Mouse (Mus musculus) limb, embryonic 14.5 days (tissue): ENCODE data around the gene Naaladl2. TPM values are rescaled to one million over a fixed set of nuclear protein-coding genes. Genes with fewer than 3 reads are reported as not detected.

Experiments
- ATAC-seq: fragments of 200-750 bp; cut with Nextera tagmentation; 2 replicates; pipeline ENCODE4 v1.8.0; 2017; ENCODE audit warnings: low read depth, moderate number of reproducible peaks, moderate TSS enrichment; ENCODE audit not compliant: low FRiP score
- DNase-seq: peaks from one replicate; pipeline ENCODE4 v3.0.0-alpha.2; 2015; ENCODE audit warnings: low spot score
- H3K27ac ChIP-seq: fragments of 300-500 bp; sonication (generic); replicated peaks from 2 replicates; pipeline ENCODE4 v1.5.1; 2014; ENCODE audit warnings: low read depth, mild to moderate bottlenecking, low read length, moderate library complexity, mixed read lengths
- H3K27me3 ChIP-seq: fragments of 300-500 bp; sonication (generic); 2 replicates; pipeline ENCODE4 v1.6.1; 2014; ENCODE audit warnings: low read length, mixed read lengths; ENCODE audit not compliant: control insufficient read depth, insufficient read depth
- H3K36me3 ChIP-seq: fragments of 300-500 bp; sonication (generic); 2 replicates; pipeline ENCODE4 v1.6.1; 2014; ENCODE audit warnings: mild to moderate bottlenecking, low read length, moderate library complexity, mixed read lengths; ENCODE audit not compliant: control insufficient read depth, insufficient read depth
- H3K4me1 ChIP-seq: fragments of 300-500 bp; sonication (generic); 2 replicates; pipeline ENCODE4 v1.6.1; 2014; ENCODE audit warnings: antibody characterized with exemption, low read length, mixed read lengths; ENCODE audit not compliant: control insufficient read depth, insufficient read depth
- H3K4me2 ChIP-seq: fragments of 300-500 bp; sonication (generic); replicated peaks from 2 replicates; pipeline ENCODE4 v1.6.1; 2014; ENCODE audit warnings: low read depth, mild to moderate bottlenecking, low read length, moderate library complexity; ENCODE audit not compliant: severe bottlenecking
- H3K4me3 ChIP-seq: fragments of 300-500 bp; sonication (generic); replicated peaks from 2 replicates; pipeline ENCODE4 v1.5.1; 2014; ENCODE audit warnings: low read length
- H3K9ac ChIP-seq: fragments of 300-500 bp; sonication (generic); 2 replicates; pipeline ENCODE4 v1.6.1; 2014; ENCODE audit warnings: mild to moderate bottlenecking, low read depth, low read length, moderate library complexity; ENCODE audit not compliant: severe bottlenecking
- H3K9me3 ChIP-seq: fragments of 300-500 bp; sonication (generic); 2 replicates; pipeline ENCODE4 v1.6.1; 2016; ENCODE audit warnings: low read length; ENCODE audit not compliant: control insufficient read depth
- POLR2A ChIP-seq: fragments of 200-500 bp; IDR thresholded peaks from 2 replicates; pipeline ENCODE4 v1.8.0; 2012; ENCODE audit warnings: inconsistent platforms, mild to moderate bottlenecking, moderate library complexity, borderline replicate concordance; ENCODE audit not compliant: insufficient read depth, insufficient read length; ENCODE audit errors: extremely low read depth
- WGBS: fragments of 180-500 bp; shearing (Covaris S2); extraction: QIAGEN DNeasy Blood & Tissue Kit; methylation state at CpG from one replicate; pipeline ENCODE4 v1.1.7; 2014; 5-methylcytosine and 5-hydroxymethylcytosine counted together
- polyA plus RNA-seq, 2 experiments: library from polyadenylated mRNA; depleted of rRNA in 1 of 2; stranded (reverse) in 1 of 2; unstranded in 1 of 2; fragments of >200 nt; fragmentation: Nextera tagmentation in 1 of 2; extraction: Ambion mirVana in 1 of 2; gene quantifications; 2 replicates each; pipeline versions ENCODE4 v1.2.1 to v1.2.3; 2012 to 2014

Naaladl2 gene
- polyA plus RNA-seq, 2 experiments = 0.89 to 2.3 TPM

DNA sequence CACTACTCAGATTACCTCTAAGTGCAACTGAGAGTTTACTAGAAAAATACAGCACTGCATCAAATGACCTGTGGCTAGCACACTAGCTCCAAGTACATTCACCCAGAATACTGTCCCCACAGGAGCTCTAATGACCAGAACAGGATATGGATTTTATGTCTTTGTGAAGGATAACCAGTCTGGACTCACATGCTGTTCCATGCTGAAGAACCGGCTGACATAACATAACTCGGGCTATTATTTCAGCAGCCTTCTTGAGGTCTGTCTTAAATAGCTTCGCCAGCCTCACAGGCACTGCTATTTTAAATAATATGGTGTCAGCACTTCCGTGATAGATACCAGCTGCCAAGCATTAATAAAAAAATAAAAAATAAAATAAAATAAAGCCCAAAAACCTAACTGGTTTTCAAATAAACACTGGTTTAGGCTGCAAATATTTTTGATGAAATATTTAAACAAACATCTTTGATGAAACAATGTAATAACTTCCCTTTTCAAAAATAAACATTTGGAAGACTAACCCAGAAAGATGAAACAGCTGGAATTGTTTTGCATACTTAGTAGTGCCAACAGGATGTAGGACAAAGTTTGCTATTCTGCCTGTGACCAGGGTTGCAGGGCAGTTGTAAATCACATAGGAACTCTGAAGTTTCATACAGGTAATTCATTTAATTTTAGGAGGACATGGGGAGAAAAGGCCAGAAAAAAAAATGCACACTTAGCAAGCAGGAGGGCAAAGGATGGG is 1073.5 kb downstream of the Naaladl2 start:
- no peak overlapping the region for H3K4me3 ChIP-seq
- no peaks in the 10 kb centered on the region for H3K4me1 ChIP-seq
- ATAC-seq (0 out of 2 replicates have a peak, but pooled peaks have one; percentile 44), DNase-seq (peak; percentile 6)
- TF ChIP-seq POLR2A = no peak
- no peaks in the 10 kb centered on the region for H3K9me3 ChIP-seq
- H3K27ac ChIP-seq = no peak overlapping the region
- H3K27me3 ChIP-seq = no peaks in the 10 kb centered on the region
- H3K4me2 ChIP-seq = no peak overlapping the region
- no peaks in the 10 kb centered on the region for H3K36me3 ChIP-seq
- 22% methylated on average over 4 of the region's 4 CpGs for whole genome bisulfite sequencing
- no peak overlapping the region for H3K9ac ChIP-seq

DNA sequence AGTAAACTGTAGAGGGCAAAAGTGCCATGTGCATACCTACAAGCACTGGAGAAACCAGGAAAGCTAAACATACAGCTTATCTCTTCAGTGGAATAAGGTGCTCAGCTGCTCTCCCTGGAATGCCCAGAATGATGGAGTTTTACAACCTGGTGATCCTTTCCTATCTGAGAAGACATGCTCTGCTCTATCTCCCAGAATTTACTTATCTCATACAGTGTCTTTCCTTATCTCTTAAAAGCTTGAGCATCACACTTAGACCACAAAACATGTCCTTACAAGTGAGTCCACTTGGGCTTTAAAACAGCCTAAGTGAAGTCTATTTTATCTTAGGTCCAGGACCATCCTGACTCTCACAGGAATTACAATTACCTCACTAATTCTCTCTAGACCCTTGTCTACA is 1095.8 kb downstream of the Naaladl2 start:
- DNase-seq = no peak
- Histone ChIP-seq H3K4me3 (no peak overlapping the region), H3K9ac (no peak overlapping the region), H3K27me3 (no peaks in the 10 kb centered on the region), H3K36me3 (no peaks in the 10 kb centered on the region), H3K4me2 (no peak overlapping the region), H3K27ac (no peak overlapping the region), H3K9me3 (no peaks in the 10 kb centered on the region), H3K4me1 (no peaks in the 10 kb centered on the region)
- ATAC-seq = no peak
- TF ChIP-seq POLR2A = no peak

DNA sequence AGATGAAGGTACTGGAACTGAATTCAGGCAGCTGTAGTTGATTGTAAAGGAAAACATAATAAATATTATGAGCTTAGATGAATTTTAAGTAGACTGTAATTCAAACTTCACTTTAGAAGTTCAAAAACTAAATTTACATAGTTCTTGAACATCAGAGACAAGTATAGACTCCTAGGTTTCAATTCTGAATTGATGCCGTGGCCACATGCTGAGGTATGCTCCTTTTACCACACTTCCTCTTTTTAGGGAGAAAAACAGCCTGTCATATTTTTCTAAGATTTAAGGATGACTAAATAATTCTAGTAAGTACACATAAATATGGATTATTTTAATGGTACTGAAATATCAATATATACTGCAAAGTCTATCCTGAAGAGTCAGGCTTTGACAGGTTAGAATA is 1142.3 kb downstream of the Naaladl2 start:
- ATAC-seq (no peak), DNase-seq (no peak)
- Histone ChIP-seq H3K4me1 (no peaks in the 10 kb centered on the region), H3K27ac (no peak overlapping the region), H3K36me3 (no peaks in the 10 kb centered on the region), H3K4me2 (no peak overlapping the region), H3K4me3 (no peak overlapping the region), H3K9me3 (no peaks in the 10 kb centered on the region), H3K27me3 (no peaks in the 10 kb centered on the region), H3K9ac (no peak overlapping the region)
- WGBS = 88% methylated on average over 1 of the region's 1 CpGs
- TF ChIP-seq POLR2A = no peak

DNA sequence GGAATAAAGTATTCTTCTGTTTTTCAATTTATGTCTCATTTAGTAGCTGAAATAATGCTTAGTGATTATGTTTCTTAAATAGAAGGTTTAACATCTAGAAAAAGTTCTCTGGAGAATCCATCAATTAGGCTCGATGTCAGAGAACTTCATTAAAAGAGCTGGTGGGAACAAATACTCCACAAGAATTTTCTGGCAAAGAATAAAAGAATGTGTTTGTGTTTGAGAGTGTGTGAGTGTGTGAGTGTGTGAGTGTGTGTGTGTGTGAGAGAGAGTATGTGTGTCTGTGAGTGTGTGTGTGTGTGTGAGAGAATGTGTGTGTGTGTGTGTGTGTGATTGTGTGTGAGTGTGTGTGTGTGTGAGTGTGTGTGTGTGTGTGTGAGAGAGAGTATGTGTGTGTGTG is 1170.3 kb downstream of the Naaladl2 start:
- Histone ChIP-seq H3K4me2 (no peak overlapping the region), H3K4me3 (no peak overlapping the region), H3K9me3 (no peaks in the 10 kb centered on the region), H3K27me3 (no peaks in the 10 kb centered on the region), H3K4me1 (no peaks in the 10 kb centered on the region), H3K27ac (no peak overlapping the region), H3K36me3 (no peaks in the 10 kb centered on the region), H3K9ac (no peak overlapping the region)
- 72% methylated on average over 1 of the region's 1 CpGs for WGBS
- no peak for DNase-seq
- TF ChIP-seq POLR2A = no peak
- ATAC-seq = no peak

DNA sequence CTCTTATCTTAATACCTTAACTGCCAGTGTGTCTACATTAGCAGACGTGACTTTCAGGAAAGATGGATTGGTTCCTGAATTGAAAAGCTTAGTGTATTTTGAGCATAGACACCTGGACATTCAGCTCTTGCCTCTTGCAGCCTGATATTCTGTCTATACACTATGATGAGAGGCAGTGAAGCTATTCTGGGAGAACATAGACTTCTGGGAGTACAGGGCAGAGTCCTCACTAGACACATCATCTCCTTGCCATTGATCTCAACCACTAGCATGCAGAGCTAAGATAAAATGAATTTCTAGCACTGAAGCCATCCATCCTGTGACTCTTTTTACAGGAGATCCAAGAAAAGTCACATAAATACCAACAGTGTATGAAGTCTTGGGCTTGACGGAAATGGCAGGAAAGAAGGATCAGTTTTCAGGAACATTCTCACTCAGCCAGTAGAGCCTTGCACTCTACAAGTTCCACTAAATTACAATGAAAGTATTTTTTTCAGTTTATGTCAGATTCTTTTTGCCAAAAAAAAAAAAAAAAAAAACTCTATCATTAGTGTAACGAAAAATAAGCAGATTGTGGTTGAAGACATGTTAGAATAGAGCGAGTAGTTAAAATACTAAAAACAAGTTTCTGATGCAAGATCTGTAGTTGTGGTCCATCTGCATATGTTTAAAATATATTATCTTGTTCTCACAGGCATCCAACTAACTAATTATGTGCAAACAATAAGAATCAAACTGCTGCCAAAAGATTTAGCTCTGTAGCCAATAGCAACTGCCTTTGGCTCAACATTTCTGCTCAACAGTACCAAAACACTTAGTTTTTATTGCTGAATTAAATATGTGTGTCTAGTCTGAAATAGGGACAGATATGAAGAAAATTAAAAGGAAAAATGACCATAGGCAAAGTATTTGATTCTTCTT is 1171.1 kb downstream of the Naaladl2 start:
- Histone ChIP-seq H3K4me3 (no peak overlapping the region), H3K4me2 (no peak overlapping the region), H3K4me1 (no peaks in the 10 kb centered on the region), H3K9me3 (no peaks in the 10 kb centered on the region), H3K27me3 (no peaks in the 10 kb centered on the region), H3K36me3 (no peaks in the 10 kb centered on the region), H3K9ac (no peak overlapping the region), H3K27ac (no peak overlapping the region)
- ATAC-seq (no peak), DNase-seq (peak; percentile 45)
- 74% methylated on average over 4 of the region's 4 CpGs for WGBS
- no peak for TF ChIP-seq POLR2A
